Mouse (Mus musculus) midbrain, embryonic 11.5 days (tissue): Measurements from ENCODE around the gene Ybx3. TPM values are rescaled to one million over a fixed set of nuclear protein-coding genes. Genes with fewer than 3 reads are reported as not detected.

Experiments used
- ATAC-seq: fragments of 200-750 bp; cut with Nextera tagmentation; 2 replicates; pipeline ENCODE4 v1.8.0; 2017; ENCODE audit warnings: moderate TSS enrichment, moderate library complexity; ENCODE audit not compliant: low FRiP score
- DNase-seq: peaks from one replicate; pipeline ENCODE4 v3.0.0; 2015; ENCODE audit warnings: low spot score; ENCODE audit errors: missing footprints
- H3K27ac ChIP-seq: fragments of 300-500 bp; sonication (generic); 2 replicates; pipeline ENCODE4 v1.5.1; 2014; ENCODE audit warnings: low read depth, low read length
- H3K27me3 ChIP-seq: fragments of 300-500 bp; sonication (generic); 2 replicates; pipeline ENCODE4 v1.6.1; 2014; ENCODE audit warnings: mild to moderate bottlenecking, low read length, moderate library complexity, mixed read lengths; ENCODE audit not compliant: control insufficient read depth, insufficient read depth
- H3K36me3 ChIP-seq: fragments of 300-500 bp; sonication (generic); 2 replicates; pipeline ENCODE4 v1.6.1; 2014; ENCODE audit warnings: mild to moderate bottlenecking, low read length, moderate library complexity, mixed read lengths; ENCODE audit not compliant: control insufficient read depth, insufficient read depth
- H3K4me1 ChIP-seq: fragments of 300-500 bp; sonication (generic); 2 replicates; pipeline ENCODE4 v1.6.1; 2014; ENCODE audit warnings: low read length; ENCODE audit not compliant: control insufficient read depth, insufficient read depth
- H3K4me2 ChIP-seq: fragments of 300-500 bp; sonication (generic); 2 replicates; pipeline ENCODE4 v1.6.1; 2014; ENCODE audit warnings: mild to moderate bottlenecking, moderate library complexity
- H3K4me3 ChIP-seq: fragments of 300-500 bp; sonication (generic); 2 replicates; pipeline ENCODE4 v1.5.1; 2014; ENCODE audit warnings: low read depth, low read length
- H3K9ac ChIP-seq: fragments of 300-500 bp; sonication (generic); 2 replicates; pipeline ENCODE4 v1.6.1; 2014; ENCODE audit warnings: low read length
- H3K9me3 ChIP-seq: fragments of 300-500 bp; sonication (generic); 2 replicates; pipeline ENCODE4 v1.6.1; 2016; ENCODE audit warnings: low read length; ENCODE audit not compliant: control insufficient read depth
- WGBS: fragments of 180-500 bp; shearing (Covaris S2); extraction: QIAGEN DNeasy Blood & Tissue Kit; methylation state at CpG from one replicate; pipeline ENCODE4 v1.1.7; 2014; 5-methylcytosine and 5-hydroxymethylcytosine counted together
- polyA plus RNA-seq: library from polyadenylated mRNA; unstranded; fragments of >200 nt; fragmentation: Nextera tagmentation; extraction: Ambion mirVana; gene quantifications from 2 replicates; pipeline ENCODE4 v1.2.1, GENCODE M21; 2014

Ybx3 gene
- polyA plus RNA-seq, 1 experiment from 2014 or later: 38.6 TPM

- Histone ChIP-seq H3K9ac (no peak overlapping the region), H3K4me1 (no peaks in the 10 kb centered on the region), H3K9me3 (no peaks in the 10 kb centered on the region), H3K4me2 (no peak overlapping the region), H3K4me3 (no peak overlapping the region), H3K27ac (no peak overlapping the region), H3K27me3 (no peaks in the 10 kb centered on the region), H3K36me3 (no peaks in the 10 kb centered on the region)
- DNase-seq (no peak), ATAC-seq (no peak)
These were observed 18.7 kb upstream of the Ybx3 start for GRCm38 (mm10) chr6:131406957-131407356.

- Histone ChIP-seq H3K27ac (no peak overlapping the region), H3K4me1 (no peaks in the 10 kb centered on the region), H3K27me3 (no peaks in the 10 kb centered on the region), H3K36me3 (no peaks in the 10 kb centered on the region), H3K9ac (no peak overlapping the region), H3K4me2 (no peak overlapping the region), H3K4me3 (no peak overlapping the region), H3K9me3 (no peaks in the 10 kb centered on the region)
- 12% methylated on average over 2 of the region's 2 CpGs for WGBS
- DNase-seq (no peak), ATAC-seq (no peak)
These were observed 17.6 kb upstream of the Ybx3 start for GRCm38 (mm10) chr6:131405896-131406295.

- DNase-seq (no peak), ATAC-seq (no peak)
- Histone ChIP-seq H3K4me3 (no peak overlapping the region), H3K9me3 (no peaks in the 10 kb centered on the region), H3K9ac (no peak overlapping the region), H3K27ac (no peak overlapping the region), H3K36me3 (no peaks in the 10 kb centered on the region), H3K4me2 (no peak overlapping the region), H3K27me3 (no peaks in the 10 kb centered on the region), H3K4me1 (no peaks in the 10 kb centered on the region)
- 86% methylated on average over 4 of the region's 4 CpGs for whole genome bisulfite sequencing
These were observed 16.9 kb upstream of the Ybx3 start for GRCm38 (mm10) chr6:131405174-131405573.

- Histone ChIP-seq H3K9me3 (no peaks in the 10 kb centered on the region), H3K4me3 (no peak overlapping the region), H3K27ac (no peak overlapping the region), H3K27me3 (no peaks in the 10 kb centered on the region), H3K9ac (no peak overlapping the region), H3K4me2 (no peak overlapping the region), H3K4me1 (no peaks in the 10 kb centered on the region), H3K36me3 (no peaks in the 10 kb centered on the region)
- WGBS: 92% methylated on average over 3 of the region's 3 CpGs
- DNase-seq: no peak
- ATAC-seq: no peak
These were observed 16.0 kb upstream of the Ybx3 start for GRCm38 (mm10) chr6:131404260-131404659.

GRCm38 (mm10) chr6:131403036-131403435 is 14.8 kb upstream of the Ybx3 start:
- no peak overlapping the region for H3K27ac ChIP-seq
- ATAC-seq: no peak
- no peaks in the 10 kb centered on the region for H3K27me3 ChIP-seq
- H3K4me1 ChIP-seq: no peaks in the 10 kb centered on the region
- no peaks in the 10 kb centered on the region for H3K9me3 ChIP-seq
- no peak overlapping the region for H3K4me2 ChIP-seq
- DNase-seq: no peak
- H3K4me3 ChIP-seq: no peak overlapping the region
- WGBS: 76% methylated on average over 2 of the region's 2 CpGs
- no peak overlapping the region for H3K9ac ChIP-seq
- no peaks in the 10 kb centered on the region for H3K36me3 ChIP-seq

GRCm38 (mm10) chr6:131402606-131403005 is 14.3 kb upstream of the Ybx3 start:
- Histone ChIP-seq H3K4me3 (no peak overlapping the region), H3K9ac (no peak overlapping the region), H3K27ac (no peak overlapping the region), H3K9me3 (no peaks in the 10 kb centered on the region), H3K4me1 (no peaks in the 10 kb centered on the region), H3K36me3 (no peaks in the 10 kb centered on the region), H3K4me2 (no peak overlapping the region), H3K27me3 (no peaks in the 10 kb centered on the region)
- ATAC-seq (no peak), DNase-seq (no peak)

GRCm38 (mm10) chr6:131401259-131401658 is 13.0 kb upstream of the Ybx3 start:
- no peaks in the 10 kb centered on the region for H3K9me3 ChIP-seq
- ATAC-seq: no peak

GRCm38 (mm10) chr6:131396650-131397049 is 8.4 kb upstream of the Ybx3 start:
- no peaks in the 10 kb centered on the region for H3K36me3 ChIP-seq
- H3K4me1 ChIP-seq: no peaks in the 10 kb centered on the region
- DNase-seq (no peak), ATAC-seq (no peak)
- H3K27me3 ChIP-seq: no peaks in the 10 kb centered on the region
- no peak overlapping the region for H3K4me2 ChIP-seq
- no peak overlapping the region for H3K27ac ChIP-seq
- H3K4me3 ChIP-seq: no peak overlapping the region
- WGBS: 82% methylated on average over 1 of the region's 1 CpGs
- H3K9ac ChIP-seq: no peak overlapping the region
- H3K9me3 ChIP-seq: no peaks in the 10 kb centered on the region

More at GRCm38 (mm10) chr6:131401259-131401658, 13.0 kb upstream of the Ybx3 start:
- Histone ChIP-seq H3K4me1 (no peaks in the 10 kb centered on the region), H3K27me3 (no peaks in the 10 kb centered on the region), H3K27ac (no peak overlapping the region), H3K36me3 (no peaks in the 10 kb centered on the region), H3K4me2 (no peak overlapping the region), H3K4me3 (no peak overlapping the region), H3K9ac (no peak overlapping the region)
- no peak for DNase-seq
- 90% methylated on average over 2 of the region's 2 CpGs for WGBS

GRCm38 (mm10) chr6:131393873-131394660 is 5.8 kb upstream of the Ybx3 start:
- Histone ChIP-seq H3K4me1 (no peaks in the 10 kb centered on the region), H3K27me3 (no peaks in the 10 kb centered on the region), H3K9me3 (no peaks in the 10 kb centered on the region), H3K4me2 (no peak overlapping the region), H3K27ac (no peak overlapping the region), H3K4me3 (no peak overlapping the region), H3K9ac (no peak overlapping the region), H3K36me3 (no peaks in the 10 kb centered on the region)
- DNase-seq (no peak), ATAC-seq (no peak)
- WGBS: 78% methylated on average over 4 of the region's 4 CpGs
